In the genomic region with DNA sequence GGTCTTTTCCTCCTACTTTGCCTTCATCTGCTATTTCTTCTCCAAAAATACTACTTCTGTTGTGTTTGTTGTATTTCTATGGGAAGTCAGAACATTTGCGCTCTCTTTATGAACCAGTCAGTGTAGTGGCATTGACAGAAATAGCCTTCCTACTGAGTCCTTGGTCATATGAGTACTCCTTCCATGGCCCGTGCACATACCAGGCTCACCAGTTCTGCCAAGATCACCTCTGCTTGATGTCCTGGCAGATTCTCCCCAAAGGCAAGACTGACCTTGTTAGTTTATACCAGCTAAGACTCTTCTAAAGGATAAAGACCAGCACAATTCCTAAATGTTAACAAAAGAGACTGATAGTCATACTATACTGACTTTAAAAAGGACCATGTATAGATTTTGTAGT, we compare ENCODE assay signal across 22 mouse cellular contexts. TPM values are rescaled to one million over a fixed set of nuclear protein-coding genes. Genes with fewer than 3 reads are reported as not detected.
"Had no signal": no experiment of that assay in that cellular context is flagged by ENCODE, and none has a peak within 500 bp of the region (broad histone marks: within the 10 kb centered on the region; RNA-seq: fewer than 3 reads in every experiment).

No protein-coding gene starts in this region.

- H3K27me3 ChIP-seq: heart, embryonic 12.5 days; hindbrain, embryonic 13.5 days; hindbrain, embryonic 15.5 days; limb, embryonic 12.5 days; liver, embryonic 13.5 days; liver, embryonic 15.5 days had no signal

- H3K27ac ChIP-seq: heart, embryonic 10.5 days; hindbrain, embryonic 13.5 days; hindbrain, embryonic 15.5 days; hindbrain, postnatal 0 days; layer of hippocampus, adult 2 months; left cerebral cortex, adult 2 months; limb, embryonic 10.5 days; limb, embryonic 12.5 days; liver, embryonic 13.5 days; liver, embryonic 15.5 days had no signal

- H3K4me3 ChIP-seq: heart, embryonic 10.5 days; heart, embryonic 12.5 days; hindbrain, embryonic 13.5 days; hindbrain, embryonic 15.5 days; layer of hippocampus, adult 2 months; left cerebral cortex, adult 2 months; limb, embryonic 10.5 days; limb, embryonic 12.5 days; liver, embryonic 13.5 days; liver, embryonic 15.5 days had no signal

- DNase-seq: forebrain, postnatal 0 days; heart, postnatal 14 days; kidney, adult 11 months; kidney, adult 8-10 months; kidney, postnatal 10 days; kidney, postnatal 25 days; kidney, postnatal 4 days; liver; liver, embryonic 13.5 days; liver, postnatal 0 days had no signal

- H3K9ac ChIP-seq: forebrain, postnatal 0 days; heart, embryonic 12.5 days; hindbrain, embryonic 13.5 days; hindbrain, embryonic 15.5 days; limb, embryonic 12.5 days; liver, embryonic 13.5 days; liver, embryonic 15.5 days; liver, postnatal 0 days had no signal

- H3K4me1 ChIP-seq: hindbrain, embryonic 13.5 days; hindbrain, embryonic 15.5 days; limb, embryonic 10.5 days; limb, embryonic 12.5 days had no signal

RNA-seq across cellular contexts. Expression of a gene that starts 10.5 kb away (rescaled TPM):
- total RNA-seq: hematopoietic stem cell, adult 5-6 weeks had no signal
- polyA plus RNA-seq: intestine, embryonic 16.5 days had no signal
